Mouse (Mus musculus) thymus, adult 2 months (tissue): ENCODE data around the gene Palld.

Experiments used
- CTCF ChIP-seq: fragments of 200-500 bp; IDR thresholded peaks from 2 replicates; pipeline ENCODE4 v1.5.1; 2012; ENCODE audit warnings: mild to moderate bottlenecking, control low read depth, low read length, moderate library complexity, borderline replicate concordance; ENCODE audit not compliant: control insufficient read depth, poor library complexity, insufficient read depth; ENCODE audit errors: extremely low read depth
- POLR2A ChIP-seq: fragments of 200-500 bp; IDR thresholded peaks from 2 replicates; pipeline ENCODE4 v1.6.1; 2012; ENCODE audit warnings: mild to moderate bottlenecking, low read length, control low read depth, moderate library complexity; ENCODE audit not compliant: control insufficient read depth, poor library complexity, insufficient read depth; ENCODE audit errors: extremely low read depth

DNA sequence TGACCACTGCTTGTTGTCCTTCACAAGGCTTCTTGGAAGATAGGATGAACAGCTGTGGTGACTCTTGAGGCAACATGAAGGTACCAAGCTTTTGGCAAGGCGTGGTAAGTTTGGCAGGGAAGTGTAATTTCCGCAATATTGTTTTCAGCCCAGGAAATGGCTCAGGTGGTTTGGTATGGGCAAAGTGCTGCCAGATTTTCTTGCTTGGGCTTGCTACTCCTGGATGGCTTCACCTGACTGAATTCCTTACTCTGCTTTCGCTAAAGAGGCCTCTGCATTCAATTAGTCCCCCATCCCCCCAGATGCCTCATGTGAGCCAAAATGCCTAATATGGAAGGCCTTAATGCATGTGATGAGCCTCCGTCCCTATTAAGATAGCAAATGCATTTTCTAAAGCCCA lies 322.7 kb downstream of the Palld start:
- TF ChIP-seq CTCF, result no peak
- no peak for TF ChIP-seq POLR2A
